Mouse (Mus musculus) heart, embryonic 15.5 days (tissue): Measurements from ENCODE around the gene Alas2. TPM values are rescaled to one million over a fixed set of nuclear protein-coding genes. Genes with fewer than 3 reads are reported as not detected.

Experiments used
- microRNA-seq: library from miRNA; unstranded; fragments of <30 nt; microRNA quantifications from one replicate; pipeline ENCODE4, GENCODE M21; 2016
- polyA plus RNA-seq: library from polyadenylated mRNA; unstranded; fragments of >200 nt; fragmentation: Nextera tagmentation; extraction: Ambion mirVana; gene quantifications from 2 replicates; pipeline ENCODE4 v1.2.1, GENCODE M21; 2015

Gene Alas2
- polyA plus RNA-seq, 1 experiment from 2014 or later: 373 TPM

Small RNA genes lying within 50 kb of the gene (microRNA-seq; reads per million reads assigned to microRNA genes)
- not detected for gene Mir3620

Other genes starting within 250 kb of the Alas2 start
- 15.3 and 16.1 TPM in 2 replicates for gene Tmem29, start 88.2 kb upstream of the Alas2 start, polyA plus RNA-seq
- gene Pfkfb1, start 40.9 kb downstream of the Alas2 start, polyA plus RNA-seq: 4.7 and 5.6 TPM in 2 replicates
- gene Apex2, start 42.5 kb downstream of the Alas2 start, polyA plus RNA-seq: 10.0 and 13.0 TPM in 2 replicates
- gene Tro, start 110.2 kb downstream of the Alas2 start, polyA plus RNA-seq: 13.3 and 17.9 TPM in 2 replicates